Mouse (Mus musculus): ENCODE measurements at regions not wholly inside any gene's neighbourhood (a gene's known extent, or its start where the extent isn't known, plus 50 kb on each side); places are given as distances from the start of the nearest gene placed in this dataset.

DNA sequence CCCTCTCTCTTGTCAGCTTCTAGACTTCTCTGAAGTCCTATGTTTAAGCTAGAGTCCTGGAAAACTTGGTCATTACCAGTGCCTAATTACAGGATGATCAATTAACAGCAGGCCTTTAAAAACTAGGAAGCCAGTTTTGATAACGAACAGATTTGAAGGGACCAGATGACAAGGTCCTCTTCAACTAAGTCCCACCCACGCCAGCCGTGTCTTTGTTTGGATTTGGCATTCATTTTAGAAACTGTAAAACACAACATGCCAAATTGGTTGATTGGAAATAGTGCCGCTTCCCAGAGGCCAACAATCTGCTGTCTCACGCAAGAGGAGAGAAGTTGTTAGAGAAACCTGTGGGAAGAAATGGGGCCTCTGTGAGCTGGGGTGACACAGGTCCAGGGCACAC, 155.4 kb upstream of the Habp2 start:
- peak overlapping the region; percentile 57; the same call in 1 of the 2 replicates for H3K27ac ChIP-seq

DNA sequence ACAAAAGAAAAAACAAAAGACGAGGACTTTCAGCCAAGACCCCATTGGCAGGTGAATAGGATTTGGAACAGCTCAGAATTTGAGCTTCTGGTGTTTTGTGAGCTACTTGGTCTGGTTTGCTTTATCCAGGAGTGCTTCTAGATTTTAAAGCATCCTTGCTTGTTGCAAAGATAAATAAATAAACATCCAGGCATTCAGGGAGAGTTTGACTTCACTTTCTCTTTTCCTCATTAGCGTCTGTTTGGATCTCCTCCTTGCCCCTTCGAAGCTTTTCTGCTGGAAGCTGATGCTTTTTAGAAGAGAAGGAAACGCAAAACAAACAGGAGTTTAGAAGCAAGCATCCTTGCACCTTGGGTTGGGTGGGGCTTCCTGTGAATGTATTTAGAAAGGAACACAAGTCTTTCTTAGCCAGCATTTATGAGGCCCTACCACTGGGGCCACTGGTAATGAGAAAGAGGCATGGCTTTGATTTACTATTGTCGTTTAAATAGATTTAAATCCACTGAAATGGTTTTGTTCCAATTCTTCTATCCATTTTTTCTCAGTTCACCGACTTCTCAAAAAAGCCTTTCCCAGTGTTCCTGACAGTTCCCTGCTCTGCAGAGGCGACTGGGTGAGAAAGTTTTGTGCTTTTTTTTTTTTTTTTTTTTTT, 153.9 kb upstream of the Habp2 start:
- WGBS: 4% methylated on average over 7 of the region's 7 CpGs
- Histone ChIP-seq H3K27ac (peak overlapping the region; percentile 76), H3K27me3 (ENCODE audit: poor library complexity, severe bottlenecking) (peaks cover 57% of the 10 kb centered on the region), H3K4me1 (peaks cover 48% of the 10 kb centered on the region), H3K36me3 (replicated peaks) (no peaks in the 10 kb centered on the region), H3K9me3 (no peaks in the 10 kb centered on the region), H3K4me3 (peak overlapping the region; percentile 30)
- DNase-seq (ENCODE audit: extremely low spot score, low spot score): peak; percentile 30

More for the DNA sequence above, 155.4 kb upstream of the Habp2 start:
- 56% methylated on average over 5 of the region's 5 CpGs for WGBS
- Histone ChIP-seq H3K4me3 (no peak overlapping the region), H3K9me3 (no peaks in the 10 kb centered on the region), H3K36me3 (replicated peaks) (no peaks in the 10 kb centered on the region), H3K27me3 (ENCODE audit: poor library complexity, severe bottlenecking) (peaks cover 46% of the 10 kb centered on the region), H3K4me1 (peaks cover 48% of the 10 kb centered on the region)
- no peak for DNase-seq (ENCODE audit: extremely low spot score, low spot score)

DNA sequence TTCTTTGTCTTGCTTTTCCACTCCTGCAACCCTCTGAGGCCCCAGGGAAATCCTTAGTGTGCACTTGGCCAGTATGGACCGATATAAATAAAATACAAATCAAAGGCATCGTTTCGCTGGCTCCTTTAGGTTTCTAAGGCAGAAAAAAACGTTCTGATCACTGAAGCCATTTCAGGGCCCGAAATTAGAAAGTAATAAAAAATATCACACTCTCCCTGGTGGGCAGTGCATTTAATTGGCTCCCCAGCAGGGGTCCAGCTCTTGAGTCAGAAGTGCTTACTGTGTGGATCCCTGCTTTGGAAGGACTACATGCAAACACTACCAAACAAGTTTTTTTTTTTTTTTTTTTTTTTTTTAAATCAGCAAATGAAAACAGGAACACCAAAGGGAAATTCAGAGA, 153.4 kb upstream of the Habp2 start:
- Histone ChIP-seq H3K4me3 (peak overlapping the region; percentile 19; the same call in 1 of the 2 replicates), H3K4me1 (peaks cover 48% of the 10 kb centered on the region), H3K27ac (peak overlapping the region; percentile 76), H3K9me3 (no peaks in the 10 kb centered on the region), H3K36me3 (replicated peaks) (no peaks in the 10 kb centered on the region), H3K27me3 (ENCODE audit: poor library complexity, severe bottlenecking) (peaks cover 58% of the 10 kb centered on the region)
- WGBS: 5% methylated on average over 5 of the region's 5 CpGs
- peak; percentile 60 for DNase-seq (ENCODE audit: extremely low spot score, low spot score)

DNA sequence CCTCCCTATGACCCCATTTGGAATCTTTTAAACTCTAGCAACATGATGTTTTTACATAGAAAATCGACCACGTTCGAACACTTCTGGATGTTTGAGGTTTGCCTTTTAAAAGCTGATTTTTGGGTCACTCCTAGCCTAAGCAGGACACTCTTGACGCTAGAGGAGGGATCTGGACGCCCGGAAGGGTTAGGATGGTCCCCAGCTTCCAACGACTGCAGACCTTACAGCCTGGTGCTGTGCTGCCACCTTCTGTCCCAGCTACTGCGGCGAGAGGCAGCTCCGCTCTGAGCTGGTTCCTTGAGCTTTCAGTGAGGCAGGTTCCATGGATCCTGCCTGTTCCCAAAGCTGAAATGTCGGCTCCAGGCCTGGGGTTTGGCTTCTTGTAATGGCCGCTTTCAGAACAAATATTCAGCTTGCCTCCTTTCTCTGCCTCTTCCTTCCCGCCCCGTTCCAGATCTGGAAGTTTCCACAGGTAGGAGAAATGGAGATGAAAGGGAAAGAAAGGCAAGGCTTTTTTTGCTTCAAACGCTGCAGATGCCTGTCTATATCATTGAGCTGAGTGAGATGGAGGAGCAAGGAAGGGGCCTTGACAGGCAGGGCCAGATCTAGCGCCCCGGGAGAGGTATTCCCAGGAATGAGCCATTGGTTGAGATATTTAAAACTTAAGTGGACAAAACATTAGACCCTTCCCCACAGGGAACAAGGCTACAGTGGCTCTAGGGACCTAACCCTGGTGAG, 152.7 kb upstream of the Habp2 start:
- Histone ChIP-seq H3K4me1 (peaks cover 48% of the 10 kb centered on the region), H3K9me3 (no peaks in the 10 kb centered on the region), H3K4me3 (peak overlapping the region; percentile 11; the same call in 1 of the 2 replicates), H3K36me3 (replicated peaks) (no peaks in the 10 kb centered on the region), H3K27me3 (ENCODE audit: poor library complexity, severe bottlenecking) (peaks cover 63% of the 10 kb centered on the region), H3K27ac (peak overlapping the region; percentile 76)
- DNase-seq (ENCODE audit: extremely low spot score, low spot score): peak; percentile 81
- WGBS: 15% methylated on average over 17 of the region's 17 CpGs

DNA sequence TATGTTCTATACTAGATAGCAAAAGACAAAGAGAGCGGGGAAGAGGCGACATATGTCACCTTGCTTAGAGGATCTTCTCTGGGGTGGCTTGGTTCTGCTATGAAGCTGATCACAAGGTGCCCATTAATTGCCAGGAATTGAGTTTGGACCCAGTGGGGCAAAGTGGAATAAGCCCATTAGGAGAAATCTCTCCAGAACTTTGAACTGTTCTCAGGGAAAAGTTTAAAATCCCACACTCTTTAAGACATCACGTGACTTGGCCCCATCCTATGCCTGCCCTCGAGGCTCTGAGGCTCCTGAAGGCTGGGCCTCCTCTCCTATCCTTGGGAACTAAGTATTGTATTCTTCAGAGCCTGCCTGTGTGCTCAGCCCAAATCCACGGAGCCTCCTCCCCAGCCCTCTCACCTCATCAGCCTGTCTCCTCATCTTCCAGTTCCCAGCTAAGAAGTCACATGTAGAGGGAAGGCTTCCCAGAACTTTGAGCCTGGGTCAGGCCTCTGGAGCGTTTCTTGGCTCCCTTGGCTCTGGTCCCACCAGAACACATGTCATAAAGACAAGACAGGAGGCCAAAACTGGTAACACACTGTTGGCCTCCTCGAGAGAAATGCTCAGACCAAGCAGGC, 151.5 kb upstream of the Habp2 start:
- peaks cover 53% of the 10 kb centered on the region for H3K27me3 ChIP-seq (ENCODE audit: poor library complexity, severe bottlenecking)
- WGBS: 89% methylated on average over 7 of the region's 7 CpGs

DNA sequence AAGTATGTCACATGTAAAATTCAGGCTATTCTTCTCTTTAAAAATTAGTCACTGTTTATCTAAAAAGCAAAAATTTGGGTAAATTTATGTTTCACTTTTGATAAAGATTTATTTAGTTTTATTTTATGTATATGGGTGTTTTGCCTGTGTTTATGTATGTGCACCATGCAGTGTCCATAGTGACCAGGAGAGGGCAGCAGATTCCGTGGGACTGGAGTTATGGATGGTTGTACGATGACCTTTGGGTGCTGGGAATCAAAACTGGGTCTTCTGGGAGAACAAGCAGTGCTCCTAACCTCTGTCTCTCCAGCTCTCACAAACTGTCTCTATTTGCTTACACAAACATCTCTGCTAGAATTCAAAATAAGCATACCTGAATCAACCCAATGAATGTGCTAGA, 146.4 kb upstream of the Habp2 start:
- H3K4me3 ChIP-seq: no peak overlapping the region
- no peak overlapping the region for H3K27ac ChIP-seq
- 84% methylated on average over 2 of the region's 2 CpGs for WGBS
- H3K9me3 ChIP-seq: peaks cover 14% of the 10 kb centered on the region
- no peak for DNase-seq (ENCODE audit: extremely low spot score, low spot score)
- peaks cover 32% of the 10 kb centered on the region for H3K27me3 ChIP-seq (ENCODE audit: poor library complexity, severe bottlenecking)
- H3K36me3 ChIP-seq (replicated peaks): no peaks in the 10 kb centered on the region
- peaks cover 4% of the 10 kb centered on the region; the same call in 1 of the 2 replicates for H3K4me1 ChIP-seq

More for the DNA sequence above, 151.5 kb upstream of the Habp2 start:
- H3K27ac ChIP-seq: 0 out of 2 replicates have a peak overlapping the region, but pooled peaks have one; percentile 25
- peaks cover 47% of the 10 kb centered on the region for H3K4me1 ChIP-seq
- no peaks in the 10 kb centered on the region for H3K36me3 ChIP-seq (replicated peaks)
- no peak for DNase-seq (ENCODE audit: extremely low spot score, low spot score)
- H3K9me3 ChIP-seq: peaks cover under 1% of the 10 kb centered on the region
- H3K4me3 ChIP-seq: no peak overlapping the region

DNA sequence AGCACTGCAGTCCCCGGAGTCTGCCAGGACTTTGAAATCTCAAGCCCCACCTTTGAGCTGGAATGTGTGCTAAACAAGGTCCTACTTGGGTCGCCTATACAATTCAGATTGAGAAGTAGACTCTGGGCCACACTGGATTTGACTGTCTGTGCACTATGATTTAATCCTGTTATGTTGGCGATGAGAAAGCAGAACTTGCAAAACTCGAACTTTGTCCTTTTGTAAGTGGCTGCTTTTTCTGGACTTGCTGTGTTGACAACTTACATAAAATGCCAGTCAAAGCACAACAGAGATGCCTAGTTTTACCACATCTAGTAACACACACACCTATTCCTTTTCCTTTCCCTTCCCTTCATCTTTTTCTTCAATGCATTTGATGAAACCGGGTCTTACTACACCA, 142.7 kb upstream of the Habp2 start:
- H3K27ac ChIP-seq: no peak overlapping the region
- 89% methylated on average over 5 of the region's 5 CpGs for WGBS
- no peak overlapping the region for H3K4me3 ChIP-seq
- H3K9me3 ChIP-seq: peaks cover 14% of the 10 kb centered on the region
- no peaks in the 10 kb centered on the region for H3K4me1 ChIP-seq
- peaks cover under 1% of the 10 kb centered on the region; the same call in 1 of the 2 replicates for H3K27me3 ChIP-seq (ENCODE audit: poor library complexity, severe bottlenecking)
- DNase-seq (ENCODE audit: extremely low spot score, low spot score): no peak
- H3K36me3 ChIP-seq (replicated peaks): no peaks in the 10 kb centered on the region

DNA sequence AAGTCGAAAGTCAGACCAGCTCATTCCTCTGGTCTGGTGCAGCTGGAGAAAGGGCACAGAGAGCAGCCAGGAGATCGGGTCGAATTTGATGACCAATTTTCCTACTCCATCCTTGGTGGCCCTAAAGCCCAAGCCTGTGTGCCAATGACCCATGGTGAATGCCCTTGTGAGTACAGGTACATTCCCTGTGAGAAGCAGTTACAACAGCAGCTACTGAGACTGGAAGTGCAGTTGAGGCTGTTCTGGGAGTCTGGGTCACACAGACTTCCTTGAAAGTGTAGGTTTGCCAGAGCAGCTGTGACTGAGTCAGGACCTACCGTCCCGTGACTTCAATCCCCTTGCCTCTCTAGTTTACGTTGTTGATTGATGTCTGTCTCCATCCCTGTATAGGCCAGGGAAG, 129.8 kb upstream of the Habp2 start:
- Histone ChIP-seq H3K4me1 (peaks cover 11% of the 10 kb centered on the region; the same call in 1 of the 2 replicates), H3K36me3 (replicated peaks) (no peaks in the 10 kb centered on the region), H3K27ac (no peak overlapping the region), H3K4me3 (no peak overlapping the region), H3K9me3 (no peaks in the 10 kb centered on the region), H3K27me3 (ENCODE audit: poor library complexity, severe bottlenecking) (peaks cover 15% of the 10 kb centered on the region; the same call in 1 of the 2 replicates)
- 64% methylated on average over 6 of the region's 6 CpGs for WGBS
- no peak for DNase-seq (ENCODE audit: extremely low spot score, low spot score)

DNA sequence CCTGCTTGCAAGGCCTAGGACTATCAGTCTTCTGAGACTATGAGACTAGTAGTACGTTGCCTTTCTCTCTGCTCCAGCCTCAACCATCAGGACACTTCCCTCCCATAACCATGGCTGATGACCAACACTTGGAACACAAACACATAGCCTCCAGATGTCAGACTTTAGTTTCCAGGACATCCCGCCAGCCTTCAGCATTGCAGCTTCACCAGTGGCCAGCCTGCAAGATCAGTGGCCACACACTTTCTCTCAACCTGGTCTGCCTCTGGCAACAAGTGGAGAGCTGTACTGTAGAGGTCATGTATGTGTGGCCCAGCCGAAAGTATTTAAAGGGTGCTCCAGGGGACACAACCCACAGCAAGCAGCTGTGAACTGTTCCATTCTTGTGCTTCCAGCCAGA, 124.8 kb upstream of the Habp2 start:
- peaks cover 5% of the 10 kb centered on the region; the same call in 1 of the 2 replicates for H3K4me1 ChIP-seq
- no peaks in the 10 kb centered on the region for H3K9me3 ChIP-seq
- no peak for DNase-seq (ENCODE audit: extremely low spot score, low spot score)
- H3K27ac ChIP-seq: no peak overlapping the region
- H3K36me3 ChIP-seq (replicated peaks): no peaks in the 10 kb centered on the region
- H3K4me3 ChIP-seq: no peak overlapping the region
- peaks cover 6% of the 10 kb centered on the region; the same call in 1 of the 2 replicates for H3K27me3 ChIP-seq (ENCODE audit: poor library complexity, severe bottlenecking)
- WGBS: 87% methylated on average over 3 of the region's 3 CpGs

DNA sequence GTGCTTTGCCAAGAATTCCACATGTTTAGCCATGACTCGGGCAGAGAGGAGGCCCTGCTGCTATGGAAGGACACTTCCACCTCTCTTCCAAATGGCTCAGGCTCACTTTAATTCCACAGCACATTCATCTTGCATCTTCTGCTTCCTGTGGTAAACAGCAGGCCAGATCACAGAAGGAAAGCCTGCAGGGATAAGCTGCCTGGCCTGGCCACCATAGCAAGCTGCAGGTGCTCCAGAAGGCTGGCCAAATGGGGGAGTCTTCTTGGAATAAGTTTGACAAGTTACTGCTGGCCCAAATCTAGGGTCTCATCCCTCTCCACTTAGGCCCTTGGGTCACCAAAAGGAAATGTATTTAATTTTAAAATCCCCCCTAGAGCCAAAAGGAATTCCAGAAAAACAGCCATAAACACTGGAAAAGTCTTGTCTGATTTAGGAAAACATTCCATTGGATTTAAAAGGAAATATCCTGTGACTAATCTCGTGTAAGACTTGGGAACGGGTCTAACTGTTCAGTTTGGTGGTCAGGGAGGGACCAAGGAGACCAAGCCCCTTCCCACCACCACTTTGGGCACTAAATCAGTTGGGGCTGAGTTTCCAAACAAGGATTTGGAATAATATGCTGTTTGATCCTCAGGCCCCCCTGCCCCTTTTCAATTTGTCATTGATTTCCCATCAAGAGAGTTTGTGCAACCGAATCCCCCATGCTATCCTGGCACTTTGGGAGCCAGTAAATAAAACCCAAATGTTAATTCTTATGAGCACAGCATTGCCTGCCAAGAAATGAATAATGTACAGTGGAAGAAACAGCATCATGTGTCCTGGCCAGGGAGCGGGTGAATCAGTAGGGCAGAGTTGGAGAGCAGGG, 117.6 kb upstream of the Habp2 start:
- Histone ChIP-seq H3K27me3 (ENCODE audit: poor library complexity, severe bottlenecking) (0 out of 2 replicates have a peak, but pooled peaks cover 5% of the 10 kb centered on the region), H3K4me1 (peaks cover 12% of the 10 kb centered on the region), H3K36me3 (replicated peaks) (no peaks in the 10 kb centered on the region), H3K27ac (no peak overlapping the region), H3K4me3 (no peak overlapping the region), H3K9me3 (peaks cover 6% of the 10 kb centered on the region; the same call in 1 of the 2 replicates)
- 81% methylated on average over 5 of the region's 5 CpGs for WGBS
- no peak for DNase-seq (ENCODE audit: extremely low spot score, low spot score)

DNA sequence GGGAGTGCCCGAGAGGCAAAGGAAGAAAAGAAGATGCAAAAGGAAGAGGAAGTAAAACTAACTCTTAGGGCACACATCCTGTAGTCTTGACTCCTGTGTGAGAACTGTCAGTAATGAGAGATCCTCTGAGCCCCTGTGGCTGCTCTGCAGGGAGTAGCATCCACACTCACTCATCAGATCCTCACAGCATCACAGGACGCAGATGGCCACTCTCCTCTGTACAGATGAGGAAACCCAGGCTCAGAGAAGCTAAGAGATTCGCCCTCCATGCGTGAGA, 117.0 kb upstream of the Habp2 start:
- Histone ChIP-seq H3K9me3 (peaks cover 6% of the 10 kb centered on the region; the same call in 1 of the 2 replicates), H3K4me1 (peaks cover 13% of the 10 kb centered on the region), H3K27me3 (ENCODE audit: poor library complexity, severe bottlenecking) (peaks cover 9% of the 10 kb centered on the region; the same call in 1 of the 2 replicates), H3K36me3 (replicated peaks) (no peaks in the 10 kb centered on the region), H3K27ac (no peak overlapping the region), H3K4me3 (no peak overlapping the region)
- 87% methylated on average over 4 of the region's 4 CpGs for WGBS
- no peak for DNase-seq (ENCODE audit: extremely low spot score, low spot score)

DNA sequence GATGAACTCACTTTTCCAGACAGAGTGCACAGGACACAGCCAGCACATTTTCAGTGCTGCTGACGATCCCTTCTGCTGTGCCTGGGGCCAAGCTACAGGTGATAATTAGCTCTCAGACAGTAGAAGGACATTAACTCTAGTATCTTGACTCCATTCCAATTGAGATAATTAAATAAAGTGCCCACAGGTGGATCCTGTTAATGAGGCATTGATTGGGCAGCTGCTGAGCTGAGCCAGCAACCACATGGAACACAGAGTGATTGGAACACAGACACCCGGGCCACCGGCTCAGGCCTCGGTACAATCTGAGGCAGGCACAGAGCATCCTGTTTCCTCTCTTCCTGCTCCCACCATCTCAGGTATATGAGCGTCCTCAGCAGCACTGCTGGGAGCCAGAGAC, 114.5 kb upstream of the Habp2 start:
- 70% methylated on average over 5 of the region's 5 CpGs for WGBS
- H3K27ac ChIP-seq: no peak overlapping the region
- H3K9me3 ChIP-seq: peaks cover 5% of the 10 kb centered on the region; the same call in 1 of the 2 replicates
- DNase-seq (ENCODE audit: extremely low spot score, low spot score): no peak
- H3K36me3 ChIP-seq (replicated peaks): no peaks in the 10 kb centered on the region
- H3K4me3 ChIP-seq: no peak overlapping the region
- peaks cover 28% of the 10 kb centered on the region; the same call in 1 of the 2 replicates for H3K27me3 ChIP-seq (ENCODE audit: poor library complexity, severe bottlenecking)
- H3K4me1 ChIP-seq: peaks cover 20% of the 10 kb centered on the region

All from forebrain, embryonic 10.5 days (tissue).